Mouse (Mus musculus) bone marrow macrophage, adult 2 months (primary cell): ENCODE results near the gene Astl.

Experiments used
- CTCF ChIP-seq: IDR thresholded peaks from 2 replicates; pipeline ENCODE4 v1.5.1; 2012; ENCODE audit warnings: low read depth, mild to moderate bottlenecking, low read length, moderate library complexity
- POLR2A ChIP-seq: IDR thresholded peaks from 2 replicates; pipeline ENCODE4 v1.6.1; 2012; ENCODE audit warnings: mild to moderate bottlenecking, low read depth, low read length, borderline replicate concordance

GRCm38 (mm10) chr2:127338416-127338815, at the start of gene Astl:
- TF ChIP-seq CTCF: no peak
- TF ChIP-seq POLR2A: no peak
